Comparison of ENCODE assay signal across 8 mouse cellular contexts in genomic region chr2:147876708-147877542, GRCm38 (mm10).
DNase-seq lines count a peak whose midpoint lies in the region; ATAC-seq and TF ChIP-seq lines count a peak whose summit lies in the region.

No protein-coding gene starts in this region.

- H3K27ac ChIP-seq in lung, embryonic 14.5 days (ENCODE audit: low read depth): peak overlapping the region; percentile 77
- H3K27ac ChIP-seq in limb, embryonic 10.5 days: no peak overlapping the region
- H3K27ac ChIP-seq in neural tube, embryonic 15.5 days (replicated peaks): no peak overlapping the region; the same call in 1 of the 2 replicates

- no peak for TF ChIP-seq CTCF in lung, embryonic 14.5 days (IDR thresholded peaks at IDR 0.05; ENCODE audit: low read depth)

- H3K9me3 ChIP-seq in lung, embryonic 14.5 days (ENCODE audit: low read depth, low read length): no peaks in the 10 kb centered on the region
- no peaks in the 10 kb centered on the region for H3K9me3 ChIP-seq in limb, embryonic 10.5 days (replicated peaks)
- no peaks in the 10 kb centered on the region for H3K9me3 ChIP-seq in neural tube, embryonic 15.5 days (replicated peaks)

- H3K4me2 ChIP-seq in lung, embryonic 14.5 days: peak overlapping the region; percentile 72
- peak overlapping the region; percentile 70 for H3K4me2 ChIP-seq in neural tube, embryonic 15.5 days

- H3K36me3 ChIP-seq in lung, embryonic 14.5 days (ENCODE audit: insufficient read depth): no peaks in the 10 kb centered on the region
- H3K36me3 ChIP-seq in limb, embryonic 10.5 days: no peaks in the 10 kb centered on the region
- no peaks in the 10 kb centered on the region for H3K36me3 ChIP-seq in neural tube, embryonic 15.5 days

- peak overlapping the region; percentile 29 for H3K4me3 ChIP-seq in lung, embryonic 14.5 days (ENCODE audit: low read depth, low read length)
- peak overlapping the region; percentile 36 for H3K4me3 ChIP-seq in limb, embryonic 10.5 days
- peak overlapping the region; percentile 39 for H3K4me3 ChIP-seq in neural tube, embryonic 15.5 days (replicated peaks)

- WGBS in lung, embryonic 14.5 days: 3% methylated on average over 19 of the region's 19 CpGs
- 22% methylated on average over 19 of the region's 19 CpGs for WGBS in limb, embryonic 10.5 days
- 2% methylated on average over 19 of the region's 19 CpGs for WGBS in neural tube, embryonic 15.5 days

- peak overlapping the region; percentile 28 for H3K9ac ChIP-seq in lung, embryonic 14.5 days
- peak overlapping the region; percentile 30; the same call in 1 of the 2 replicates for H3K9ac ChIP-seq in neural tube, embryonic 15.5 days (replicated peaks)

- H3K27me3 ChIP-seq in lung, embryonic 14.5 days (ENCODE audit: insufficient read depth, low read length): no peaks in the 10 kb centered on the region
- peaks cover 29% of the 10 kb centered on the region for H3K27me3 ChIP-seq in limb, embryonic 10.5 days (ENCODE audit: low read depth, poor library complexity, severe bottlenecking)
- H3K27me3 ChIP-seq in neural tube, embryonic 15.5 days (replicated peaks): peaks cover 29% of the 10 kb centered on the region

- peak; percentile 14 for DNase-seq in adrenal gland, adult 2 months
- DNase-seq in adrenal gland, postnatal 25 days: no peak
- peak; percentile 71 for DNase-seq in lung, embryonic 14.5 days
- DNase-seq in lung, postnatal 25 days (ENCODE audit: low spot score): no peak
- DNase-seq in limb, embryonic 10.5 days (ENCODE audit: low spot score): peak; percentile 32
- no peak for DNase-seq in thymus, postnatal 10 days (ENCODE audit: low spot score in 2 of 2)

- H3K4me1 ChIP-seq in lung, embryonic 14.5 days (ENCODE audit: insufficient read depth): peaks cover 14% of the 10 kb centered on the region
- peaks cover 20% of the 10 kb centered on the region for H3K4me1 ChIP-seq in limb, embryonic 10.5 days
- H3K4me1 ChIP-seq in neural tube, embryonic 15.5 days: peaks cover 23% of the 10 kb centered on the region

- peak; percentile 64 for ATAC-seq in lung, embryonic 14.5 days (ENCODE audit: insufficient read depth)
- ATAC-seq in neural tube, embryonic 15.5 days (ENCODE audit: low FRiP score): peak; percentile 76; the same call in 1 of the 2 replicates
- no peak for ATAC-seq in erythroblast, adult 5-6 weeks (replicated peaks; ENCODE audit: low FRiP score, poor library complexity, severe bottlenecking)

Comparison
In these comparisons a context has a peak if more than half of its experiments do, and no peak if none do; other contexts are left out.
1. DNase-seq: peak in adrenal gland, adult 2 months (single experiment), lung, embryonic 14.5 days (single experiment) and limb, embryonic 10.5 days (single experiment); none in adrenal gland, postnatal 25 days (single experiment), lung, postnatal 25 days (single experiment) and thymus, postnatal 10 days (0 of 2).
2. Peak in every context shown above with its lines, with median percentiles within 50 percentile points of each other: H3K4me3 ChIP-seq.